Mouse (Mus musculus) thymus, adult 2 months (tissue): ENCODE data around the gene Tmx1. TPM values are rescaled to one million over a fixed set of nuclear protein-coding genes. Genes with fewer than 3 reads are reported as not detected.

Source experiments
- DNase-seq: peaks from one replicate; pipeline ENCODE4 v3.0.0; 2021
- H3K27ac ChIP-seq: fragments of 200-500 bp; 2 replicates; pipeline ENCODE4 v1.5.1; 2012; ENCODE audit warnings: low read length, control low read depth; ENCODE audit not compliant: control insufficient read depth, insufficient read depth
- H3K27me3 ChIP-seq: fragments of 200-500 bp; 2 replicates; pipeline ENCODE4 v1.6.1; 2012; ENCODE audit warnings: mild to moderate bottlenecking, low read length, moderate library complexity, mixed read lengths; ENCODE audit not compliant: control insufficient read depth, insufficient read depth
- H3K36me3 ChIP-seq: fragments of 200-500 bp; 2 replicates; pipeline ENCODE4 v1.6.1; 2012; ENCODE audit warnings: mild to moderate bottlenecking, low read length, moderate library complexity; ENCODE audit not compliant: control insufficient read depth, insufficient read depth
- H3K4me1 ChIP-seq: fragments of 200-500 bp; replicated peaks from 2 replicates; pipeline ENCODE4 v1.6.1; 2012; ENCODE audit warnings: low read length; ENCODE audit not compliant: control insufficient read depth, insufficient read depth
- H3K4me3 ChIP-seq: fragments of 200-500 bp; 2 replicates; pipeline ENCODE4 v1.5.1; 2012; ENCODE audit warnings: mild to moderate bottlenecking, low read length, control low read depth, moderate library complexity; ENCODE audit not compliant: control insufficient read depth, insufficient read depth
- CTCF ChIP-seq: fragments of 200-500 bp; IDR thresholded peaks from 2 replicates; pipeline ENCODE4 v1.5.1; 2012; ENCODE audit warnings: mild to moderate bottlenecking, control low read depth, low read length, moderate library complexity, borderline replicate concordance; ENCODE audit not compliant: control insufficient read depth, poor library complexity, insufficient read depth; ENCODE audit errors: extremely low read depth
- POLR2A ChIP-seq: fragments of 200-500 bp; IDR thresholded peaks from 2 replicates; pipeline ENCODE4 v1.6.1; 2012; ENCODE audit warnings: mild to moderate bottlenecking, low read length, control low read depth, moderate library complexity; ENCODE audit not compliant: control insufficient read depth, poor library complexity, insufficient read depth; ENCODE audit errors: extremely low read depth
- WGBS: fragments of 180-500 bp; shearing (Covaris S2); methylation state at CpG from one replicate; pipeline ENCODE4 v1.1.7; 2018; 5-methylcytosine and 5-hydroxymethylcytosine counted together
- polyA plus RNA-seq: library from polyadenylated mRNA; depleted of rRNA; stranded (reverse); fragments of >200 nt; gene quantifications from 2 replicates; pipeline ENCODE4 v1.2.3, GENCODE M21; 2012

The Tmx1 gene
- polyA plus RNA-seq, 1 experiment: 11.1 TPM

DNA sequence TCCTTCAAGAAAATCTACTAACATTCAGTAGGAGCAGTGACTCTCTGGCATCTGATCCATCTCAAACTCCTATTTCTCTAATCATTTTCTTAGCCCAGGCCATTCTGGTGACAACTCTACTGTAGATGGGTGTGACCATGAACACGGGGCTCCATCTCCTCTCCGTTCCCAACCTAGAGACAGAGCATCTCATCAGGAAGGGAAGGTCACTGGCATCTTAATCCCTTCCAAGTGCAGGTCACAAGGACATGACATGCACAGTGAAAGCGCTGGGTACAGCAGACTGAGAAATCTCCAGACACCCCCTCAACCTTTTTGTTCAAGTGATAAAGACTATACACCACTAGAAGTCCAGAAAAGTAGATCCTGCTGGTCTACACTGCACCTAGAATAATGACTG is 1.4 kb upstream of the Tmx1 start:
- no peak for DNase-seq
- Histone ChIP-seq H3K4me1 (0 out of 2 replicates have a peak, but pooled peaks cover 2% of the 10 kb centered on the region), H3K27ac (no peak overlapping the region), H3K27me3 (no peaks in the 10 kb centered on the region), H3K36me3 (no peaks in the 10 kb centered on the region), H3K4me3 (no peak overlapping the region)
- TF ChIP-seq POLR2A: no peak
- no peak for TF ChIP-seq CTCF
- WGBS: 96% methylated on average over 3 of the region's 3 CpGs

DNA sequence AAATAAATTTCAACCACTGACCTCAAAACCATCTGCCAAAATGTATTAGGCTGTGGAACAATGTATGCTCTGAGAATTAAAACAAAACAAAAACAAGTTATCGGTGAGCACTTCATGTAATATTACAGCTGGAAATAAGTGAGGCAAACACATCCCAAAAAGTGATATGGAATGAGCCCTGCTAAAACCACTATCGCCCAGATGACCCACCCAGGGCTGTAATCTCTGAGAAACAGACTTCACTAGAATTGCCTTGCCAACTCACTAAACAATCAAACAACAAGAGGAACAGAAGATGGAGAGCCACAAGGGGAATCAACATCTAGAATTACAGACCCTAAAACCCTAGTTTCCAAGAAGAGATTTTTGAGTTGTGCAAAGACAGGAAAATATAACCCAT is 752 bp upstream of the Tmx1 start:
- no peak for DNase-seq
- H3K36me3 ChIP-seq: peaks cover 4% of the 10 kb centered on the region; the same call in 1 of the 2 replicates
- 0 out of 2 replicates have a peak, but pooled peaks cover 2% of the 10 kb centered on the region for H3K4me1 ChIP-seq
- H3K4me3 ChIP-seq: no peak overlapping the region
- no peaks in the 10 kb centered on the region for H3K27me3 ChIP-seq
- 70% methylated on average over 2 of the region's 2 CpGs for WGBS
- TF ChIP-seq CTCF (no peak), POLR2A (no peak)
- H3K27ac ChIP-seq: no peak overlapping the region

DNA sequence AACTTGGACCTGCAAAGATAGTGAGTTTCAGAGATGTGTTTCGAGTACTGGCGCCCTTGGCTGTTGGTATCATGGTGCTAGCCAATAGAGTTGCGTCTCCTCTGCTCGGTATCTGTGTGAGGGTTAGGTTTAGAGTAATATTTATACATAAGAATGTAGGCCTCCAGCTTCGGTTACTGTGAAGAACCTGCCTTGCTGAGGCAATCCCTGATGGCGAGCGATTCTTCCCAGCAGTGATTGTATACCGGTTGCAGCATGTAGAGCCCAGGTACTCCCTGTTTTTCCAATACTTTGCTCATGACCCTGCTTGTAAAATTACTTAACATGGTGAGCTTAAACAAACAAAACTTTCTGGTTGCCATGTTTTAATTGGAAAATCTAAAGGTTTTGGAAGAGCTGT is 2.3 kb downstream of the Tmx1 start:
- Histone ChIP-seq H3K27me3 (no peaks in the 10 kb centered on the region), H3K36me3 (peaks cover 26% of the 10 kb centered on the region), H3K4me3 (no peak overlapping the region), H3K27ac (no peak overlapping the region), H3K4me1 (0 out of 2 replicates have a peak, but pooled peaks cover 2% of the 10 kb centered on the region)
- 94% methylated on average over 8 of the region's 8 CpGs for WGBS
- no peak for TF ChIP-seq CTCF
- TF ChIP-seq POLR2A: no peak
- DNase-seq: no peak

DNA sequence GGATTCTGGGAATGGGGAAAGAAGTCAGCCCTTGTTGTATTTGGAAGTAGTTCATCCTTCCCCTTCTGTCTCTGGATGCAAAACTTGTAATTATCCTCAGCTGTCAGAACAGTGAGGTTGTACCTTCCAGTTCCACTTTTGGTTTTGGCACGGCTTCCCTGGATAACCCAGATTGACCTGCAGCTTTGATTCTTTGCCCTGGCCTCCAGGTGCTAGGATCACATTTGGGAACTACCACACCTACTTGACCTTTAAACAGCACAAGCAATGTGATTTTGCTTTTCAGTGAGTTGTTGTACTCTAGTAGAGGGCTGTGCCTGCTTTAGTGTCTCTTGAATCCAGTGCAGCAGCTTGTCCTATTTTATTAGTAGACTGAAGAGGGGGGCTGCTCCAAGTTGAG is 6.7 kb downstream of the Tmx1 start:
- DNase-seq: no peak
- Histone ChIP-seq H3K36me3 (peaks cover 36% of the 10 kb centered on the region), H3K4me3 (no peak overlapping the region), H3K4me1 (0 out of 2 replicates have a peak, but pooled peaks cover 2% of the 10 kb centered on the region), H3K27me3 (no peaks in the 10 kb centered on the region), H3K27ac (no peak overlapping the region)
- TF ChIP-seq CTCF: no peak
- TF ChIP-seq POLR2A: no peak
- 97% methylated on average over 1 of the region's 1 CpGs for WGBS

DNA sequence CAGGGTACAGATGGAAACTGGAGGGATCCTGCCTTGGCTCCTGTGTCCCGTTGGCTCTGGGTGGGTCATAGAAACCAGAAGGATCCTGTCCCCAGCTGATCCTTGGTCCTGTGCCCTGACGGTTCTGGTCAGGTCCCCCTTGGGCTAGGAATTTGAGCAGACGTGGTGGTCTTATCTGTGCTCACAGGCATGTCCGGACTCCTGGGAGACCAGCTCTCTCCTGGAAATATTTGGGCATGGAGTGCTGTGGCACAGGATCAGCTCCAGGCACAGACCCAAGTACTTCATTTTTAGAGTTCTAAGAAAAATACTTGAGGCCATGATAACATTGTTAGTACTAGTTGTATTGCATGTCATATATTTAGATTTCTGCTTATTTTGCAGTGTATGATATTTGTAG is 11.1 kb downstream of the Tmx1 start:
- DNase-seq: no peak
- no peaks in the 10 kb centered on the region for H3K27me3 ChIP-seq
- no peak overlapping the region for H3K27ac ChIP-seq
- no peaks in the 10 kb centered on the region for H3K4me1 ChIP-seq
- no peak for TF ChIP-seq POLR2A
- 97% methylated on average over 4 of the region's 4 CpGs for WGBS
- H3K4me3 ChIP-seq: no peak overlapping the region
- H3K36me3 ChIP-seq: peaks cover 56% of the 10 kb centered on the region

DNA sequence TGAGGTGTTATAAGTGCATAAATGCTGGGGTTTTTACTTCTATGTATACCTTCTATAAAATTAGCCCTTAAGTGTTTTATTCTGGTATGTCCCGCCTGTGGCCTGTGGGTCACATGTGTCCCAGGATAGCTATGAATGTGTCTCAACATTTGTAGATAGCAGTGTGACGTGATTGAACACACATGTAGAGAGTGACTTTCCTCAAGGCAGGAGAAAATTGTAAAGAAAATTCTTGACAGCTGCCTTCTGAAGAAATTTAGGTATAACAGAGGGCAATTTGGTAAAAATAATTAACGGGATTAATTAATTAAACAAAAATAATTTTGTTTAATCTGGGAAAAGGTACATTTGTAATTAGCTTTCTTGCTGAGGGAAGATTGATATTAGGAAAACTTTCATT is 22.4 kb downstream of the Tmx1 start:
- no peak overlapping the region for H3K27ac ChIP-seq
- no peaks in the 10 kb centered on the region for H3K27me3 ChIP-seq
- H3K4me1 ChIP-seq: peaks cover 5% of the 10 kb centered on the region; the same call in 1 of the 2 replicates
- DNase-seq: no peak
- WGBS: 98% methylated on average over 3 of the region's 3 CpGs
- TF ChIP-seq CTCF: no peak
- no peak for TF ChIP-seq POLR2A
- no peaks in the 10 kb centered on the region for H3K36me3 ChIP-seq
- no peak overlapping the region for H3K4me3 ChIP-seq

DNA sequence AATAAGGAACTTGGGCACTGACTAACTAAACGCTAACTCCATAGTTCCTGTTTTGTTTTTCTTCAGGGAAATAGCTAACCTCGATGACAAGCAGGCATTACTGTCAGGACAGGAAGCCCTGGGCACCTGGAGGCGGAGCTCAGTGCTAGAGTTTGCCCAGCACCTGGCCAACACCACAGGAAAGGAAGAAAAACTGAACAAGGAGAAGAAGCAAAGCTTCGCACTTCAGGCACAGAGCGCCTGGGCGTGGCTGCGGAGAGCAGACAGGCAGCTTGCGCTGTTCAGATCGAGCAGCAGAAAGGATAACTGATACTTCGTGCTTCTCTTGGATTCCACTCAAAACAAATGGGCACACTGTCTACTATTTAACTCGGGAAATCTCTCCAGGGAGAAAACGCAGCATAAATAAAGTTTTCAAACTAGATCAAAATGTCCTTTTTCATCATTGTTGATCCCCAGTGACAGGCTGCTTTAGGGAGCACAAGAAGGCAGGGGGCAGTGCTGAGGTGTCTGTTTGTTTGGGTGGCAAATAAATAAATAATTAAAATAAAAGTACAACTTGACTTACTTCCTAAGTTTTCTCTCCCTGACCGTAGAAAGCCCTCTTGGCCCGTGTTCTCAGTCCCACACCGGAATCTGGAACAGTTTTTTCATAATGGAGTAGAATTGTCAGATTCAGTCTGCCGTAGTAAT is 24.1 kb downstream of the Tmx1 start:
- Histone ChIP-seq H3K27ac (no peak overlapping the region), H3K27me3 (no peaks in the 10 kb centered on the region), H3K4me3 (no peak overlapping the region), H3K36me3 (no peaks in the 10 kb centered on the region), H3K4me1 (peaks cover 5% of the 10 kb centered on the region; the same call in 1 of the 2 replicates)
- TF ChIP-seq CTCF (no peak), POLR2A (no peak)
- WGBS: 37% methylated on average over 16 of the region's 16 CpGs
- DNase-seq: peak; percentile 16
